Mouse (Mus musculus): Measurements from ENCODE around the gene Sphk2. TPM values are rescaled to one million over a fixed set of nuclear protein-coding genes. Genes with fewer than 3 reads are reported as not detected.

The Sphk2 gene
- polyA plus RNA-seq, 1 experiment from 2014 or later, result 45.5 TPM

DNA sequence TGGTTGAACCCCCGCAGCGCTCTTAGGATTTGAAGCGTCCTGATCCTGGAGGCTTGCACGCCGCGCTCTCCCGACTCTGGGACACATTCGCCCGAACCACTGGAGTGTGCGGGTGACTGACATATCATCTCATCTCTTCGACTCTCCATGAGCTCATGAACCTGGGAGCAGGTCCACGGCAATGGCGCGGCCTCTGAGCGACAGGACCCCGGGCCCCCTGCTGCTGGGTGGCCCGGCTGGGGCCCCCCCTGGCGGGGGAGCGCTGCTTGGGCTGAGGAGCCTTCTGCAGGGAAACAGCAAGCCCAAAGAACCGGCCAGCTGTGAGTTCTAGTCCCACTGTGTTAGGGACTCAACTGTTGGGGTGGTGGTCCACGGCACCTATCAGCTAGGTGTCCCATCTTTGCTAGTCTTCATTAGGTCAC is 12.3 kb downstream of the Sphk2 start:
- H3K4me1 ChIP-seq, result peaks cover 72% of the 10 kb centered on the region
- peak; percentile 68 for DNase-seq (ENCODE audit: low spot score)
- H3K27ac ChIP-seq, result peak overlapping the region; percentile 90
- H3K27me3 ChIP-seq (ENCODE audit: low read depth, poor library complexity, severe bottlenecking), result peaks cover 12% of the 10 kb centered on the region
- peak overlapping the region; percentile 81 for H3K4me3 ChIP-seq
- 1% methylated on average over 21 of the region's 21 CpGs for WGBS
- peaks cover 10% of the 10 kb centered on the region for H3K36me3 ChIP-seq
- H3K9me3 ChIP-seq (replicated peaks), result no peaks in the 10 kb centered on the region

DNA sequence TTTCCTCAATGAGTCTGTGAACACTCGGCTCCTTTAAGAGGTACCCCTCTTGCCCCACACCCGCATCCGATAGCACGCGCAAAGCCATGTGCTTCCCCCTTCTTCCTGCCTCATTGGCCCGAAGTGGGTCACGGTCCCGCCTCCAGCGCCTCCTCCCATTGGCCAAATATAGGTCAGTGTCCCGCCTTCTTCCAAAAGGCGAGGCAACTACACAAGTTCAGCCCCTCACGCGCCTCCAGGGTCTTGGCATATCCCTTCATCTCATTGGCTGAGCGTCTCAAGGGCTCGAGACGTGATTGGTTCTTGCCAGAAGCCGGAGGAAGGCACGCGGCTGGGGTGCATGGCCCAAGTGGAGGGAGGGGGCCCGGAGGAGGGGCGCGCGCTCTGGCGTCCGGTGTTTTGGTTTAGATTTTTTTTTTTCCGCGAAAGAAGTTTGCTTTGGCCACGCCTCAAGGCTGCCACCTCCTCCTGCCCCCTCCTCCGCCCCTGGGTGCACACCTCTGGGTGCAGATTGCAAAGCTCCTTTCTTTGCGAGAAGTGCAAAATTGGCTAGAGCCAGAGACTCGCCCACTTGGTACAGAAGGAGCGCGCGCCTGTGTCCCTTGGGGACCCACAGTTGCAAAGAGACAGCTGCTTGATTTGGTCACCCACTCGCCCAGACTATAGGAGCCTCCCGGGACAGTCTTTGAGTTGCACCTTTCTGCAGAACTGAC is 12.9 kb downstream of the Sphk2 start, which contains the start of gene Dbp:
Dbp (plus strand) TSS at position 359 of the 713 bp plus-strand sequence.
- Histone ChIP-seq H3K27me3 (ENCODE audit: low read depth, poor library complexity, severe bottlenecking) (peaks cover 17% of the 10 kb centered on the region), H3K4me3 (peak within 1 kb of the TSS; percentile 81), H3K27ac (peak within 1 kb of the TSS; percentile 90), H3K9me3 (replicated peaks) (no peaks in the 10 kb centered on the region), H3K36me3 (peaks cover 5% of the 10 kb centered on the region), H3K4me1 (peaks cover 78% of the 10 kb centered on the region)
- WGBS, result under 1% methylated on average over 36 of the region's 36 CpGs
- peak; percentile 94 for DNase-seq (ENCODE audit: low spot score)

DNA sequence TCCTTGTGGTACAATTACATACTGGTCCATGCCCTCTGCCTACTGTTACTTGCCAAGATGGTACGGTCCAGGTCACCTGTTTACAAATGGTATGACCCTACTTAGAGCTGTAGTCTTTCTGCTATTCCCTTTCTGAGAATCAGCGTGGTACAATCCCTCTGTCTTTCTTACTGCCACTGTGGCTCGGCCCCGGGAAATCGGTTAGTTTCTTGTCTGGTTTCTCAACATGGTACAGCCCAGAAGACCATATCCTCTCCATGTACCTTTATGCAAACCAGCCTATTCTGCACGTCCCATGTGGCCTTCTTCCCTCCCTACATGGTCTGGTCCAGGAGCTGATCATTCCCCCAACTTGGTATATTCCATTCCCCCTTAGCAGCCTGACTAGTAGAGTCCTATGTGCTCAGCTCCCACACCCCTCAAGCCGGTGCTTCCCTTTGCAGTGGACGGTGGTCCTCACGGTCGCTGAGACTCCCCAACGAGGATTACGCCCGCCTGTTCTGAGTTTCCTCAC is 13.7 kb downstream of the Sphk2 start:
- Histone ChIP-seq H3K9me3 (replicated peaks) (no peaks in the 10 kb centered on the region), H3K27me3 (ENCODE audit: low read depth, poor library complexity, severe bottlenecking) (peaks cover 25% of the 10 kb centered on the region), H3K27ac (peak overlapping the region; percentile 88), H3K4me1 (peaks cover 79% of the 10 kb centered on the region), H3K36me3 (no peaks in the 10 kb centered on the region), H3K4me3 (peak overlapping the region; percentile 81)
- peak; percentile 76 for DNase-seq (ENCODE audit: low spot score)
- under 1% methylated on average over 13 of the region's 13 CpGs for WGBS

DNA sequence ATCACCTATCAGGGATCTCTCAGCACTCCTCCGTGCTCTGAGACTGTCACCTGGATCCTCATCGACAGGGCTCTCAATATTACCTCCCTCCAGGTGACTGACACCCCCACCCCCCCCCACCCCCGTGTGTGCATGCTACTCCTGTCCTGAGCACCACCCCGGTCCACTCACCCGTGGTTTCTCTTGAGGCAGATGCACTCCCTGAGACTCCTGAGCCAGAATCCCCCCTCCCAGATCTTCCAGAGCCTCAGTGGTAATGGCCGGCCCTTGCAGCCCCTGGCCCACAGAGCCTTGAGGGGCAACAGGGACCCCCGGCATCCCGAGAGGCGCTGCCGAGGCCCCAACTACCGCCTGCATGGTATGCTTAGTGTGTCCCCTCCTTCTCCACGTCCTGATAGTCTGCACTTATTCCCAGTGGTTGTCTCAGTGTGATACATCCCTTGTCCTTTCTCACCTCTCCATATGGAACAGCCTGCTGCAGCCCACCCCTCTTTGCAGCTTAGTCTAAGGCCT is 14.2 kb downstream of the Sphk2 start:
- DNase-seq (ENCODE audit: low spot score), result no peak
- Histone ChIP-seq H3K36me3 (no peaks in the 10 kb centered on the region), H3K27ac (peak overlapping the region; percentile 88), H3K9me3 (replicated peaks) (no peaks in the 10 kb centered on the region), H3K27me3 (ENCODE audit: low read depth, poor library complexity, severe bottlenecking) (peaks cover 30% of the 10 kb centered on the region), H3K4me1 (peaks cover 74% of the 10 kb centered on the region), H3K4me3 (peak overlapping the region; percentile 81)
- 40% methylated on average over 12 of the region's 12 CpGs for WGBS

DNA sequence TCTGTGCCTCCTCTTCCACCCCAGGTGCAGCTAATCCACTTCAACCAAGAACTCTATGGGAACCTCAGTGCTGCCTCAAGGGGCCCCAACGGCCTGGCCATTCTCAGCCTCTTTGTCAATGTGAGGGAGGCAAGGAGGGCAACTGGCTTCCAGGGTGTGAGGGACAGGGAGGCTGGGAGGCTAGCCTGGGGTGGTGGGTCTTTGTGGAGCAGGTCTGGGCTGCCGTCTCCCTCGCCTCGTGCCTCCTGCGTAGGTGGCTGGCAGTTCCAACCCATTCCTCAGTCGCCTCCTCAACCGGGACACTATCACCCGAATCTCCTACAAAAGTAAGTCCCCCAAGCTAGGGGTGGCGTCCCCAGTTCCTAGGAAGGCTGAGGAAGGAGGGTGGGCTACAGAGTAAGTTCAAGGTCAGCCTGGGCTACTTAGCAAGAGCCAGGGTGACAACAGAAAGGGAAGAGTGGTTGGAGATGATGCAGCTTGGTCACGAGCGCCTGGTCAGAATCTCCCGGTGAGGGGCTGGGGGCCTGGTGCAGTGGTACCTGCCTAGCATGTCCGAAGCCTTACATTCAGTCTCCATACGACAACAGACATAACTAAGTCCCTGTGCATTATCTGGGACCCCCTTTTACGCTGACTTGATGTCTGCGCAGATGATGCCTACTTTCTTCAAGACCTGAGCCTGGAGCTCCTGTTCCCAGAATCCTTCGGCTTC is 14.8 kb downstream of the Sphk2 start:
- no peak for DNase-seq (ENCODE audit: low spot score)
- Histone ChIP-seq H3K36me3 (no peaks in the 10 kb centered on the region), H3K27ac (peak overlapping the region; percentile 88), H3K4me3 (peak overlapping the region; percentile 81), H3K27me3 (ENCODE audit: low read depth, poor library complexity, severe bottlenecking) (peaks cover 37% of the 10 kb centered on the region), H3K4me1 (peaks cover 68% of the 10 kb centered on the region), H3K9me3 (replicated peaks) (no peaks in the 10 kb centered on the region)
- 89% methylated on average over 17 of the region's 17 CpGs for WGBS

DNA sequence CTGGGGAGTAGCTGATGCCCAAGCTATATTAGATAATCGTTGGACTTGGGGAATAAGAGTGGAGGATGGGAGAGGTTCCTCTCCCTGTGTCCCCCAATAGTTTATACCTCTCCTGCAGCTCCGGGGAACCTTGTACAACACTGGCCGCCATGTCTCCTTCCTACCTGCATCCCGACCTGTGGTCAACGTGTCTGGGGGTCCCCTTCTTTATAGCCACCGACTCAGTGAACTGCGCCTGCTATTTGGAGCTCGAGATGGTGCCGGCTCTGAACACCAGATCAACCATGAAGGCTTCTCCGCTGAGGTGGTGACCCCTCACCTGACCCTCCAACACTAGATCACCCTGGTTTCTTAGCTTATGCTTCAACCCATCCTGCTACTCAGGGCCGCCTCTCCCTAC is 15.5 kb downstream of the Sphk2 start:
- Histone ChIP-seq H3K4me3 (no peak overlapping the region), H3K36me3 (no peaks in the 10 kb centered on the region), H3K27me3 (ENCODE audit: low read depth, poor library complexity, severe bottlenecking) (peaks cover 40% of the 10 kb centered on the region), H3K9me3 (replicated peaks) (no peaks in the 10 kb centered on the region), H3K4me1 (peaks cover 61% of the 10 kb centered on the region), H3K27ac (no peak overlapping the region)
- no peak for DNase-seq (ENCODE audit: low spot score)
- 94% methylated on average over 11 of the region's 11 CpGs for WGBS

DNA sequence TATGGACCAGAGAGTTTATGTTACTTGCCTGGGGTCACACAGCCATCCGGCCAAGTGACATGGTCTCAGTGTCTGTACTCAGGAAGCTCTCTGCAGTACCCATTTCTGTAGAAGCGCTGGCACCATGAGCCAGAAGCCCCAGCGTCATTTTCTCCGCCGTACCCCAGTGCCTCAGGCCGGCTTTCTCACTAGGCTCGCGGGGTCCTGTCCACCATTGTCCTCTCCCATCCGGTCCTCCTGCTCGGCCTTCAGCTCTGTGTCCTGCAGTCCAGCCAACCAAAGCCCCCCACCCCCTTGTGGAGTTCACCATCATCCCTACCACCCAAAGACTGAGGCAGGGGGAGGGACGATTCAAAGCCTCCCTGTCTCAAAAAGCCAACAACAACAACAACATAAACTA is 16.2 kb downstream of the Sphk2 start:
- no peak for DNase-seq (ENCODE audit: low spot score)
- Histone ChIP-seq H3K9me3 (replicated peaks) (no peaks in the 10 kb centered on the region), H3K4me3 (peak overlapping the region; percentile 51; the same call in 1 of the 2 replicates), H3K27ac (no peak overlapping the region), H3K36me3 (no peaks in the 10 kb centered on the region), H3K27me3 (ENCODE audit: low read depth, poor library complexity, severe bottlenecking) (peaks cover 40% of the 10 kb centered on the region), H3K4me1 (peaks cover 54% of the 10 kb centered on the region)
- WGBS, result 89% methylated on average over 11 of the region's 11 CpGs

DNA sequence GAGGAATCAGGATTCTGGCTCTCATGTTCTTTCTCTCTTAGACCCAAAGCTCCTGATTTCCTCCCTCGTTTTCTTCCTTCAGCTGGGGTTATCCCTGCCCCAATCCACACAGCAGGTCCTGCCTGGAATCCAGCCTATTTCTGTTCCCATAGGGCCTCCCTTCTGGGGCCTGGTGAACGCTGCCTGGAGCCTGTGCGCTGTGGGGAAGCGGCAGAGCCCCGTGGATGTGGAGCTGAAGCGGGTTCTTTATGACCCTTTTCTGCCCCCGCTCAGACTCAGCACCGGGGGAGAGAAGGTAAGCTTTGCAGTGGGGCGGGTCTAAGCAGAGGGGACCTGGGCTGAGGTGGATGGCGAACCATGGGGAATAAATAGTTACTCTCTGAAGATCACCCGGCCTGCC is 16.7 kb downstream of the Sphk2 start:
- Histone ChIP-seq H3K4me3 (peak overlapping the region; percentile 51), H3K27ac (peak overlapping the region; percentile 59; the same call in 1 of the 2 replicates), H3K27me3 (ENCODE audit: low read depth, poor library complexity, severe bottlenecking) (peaks cover 40% of the 10 kb centered on the region), H3K36me3 (no peaks in the 10 kb centered on the region), H3K4me1 (peaks cover 49% of the 10 kb centered on the region), H3K9me3 (replicated peaks) (no peaks in the 10 kb centered on the region)
- DNase-seq (ENCODE audit: low spot score), result no peak
- 34% methylated on average over 11 of the region's 11 CpGs for WGBS

DNA sequence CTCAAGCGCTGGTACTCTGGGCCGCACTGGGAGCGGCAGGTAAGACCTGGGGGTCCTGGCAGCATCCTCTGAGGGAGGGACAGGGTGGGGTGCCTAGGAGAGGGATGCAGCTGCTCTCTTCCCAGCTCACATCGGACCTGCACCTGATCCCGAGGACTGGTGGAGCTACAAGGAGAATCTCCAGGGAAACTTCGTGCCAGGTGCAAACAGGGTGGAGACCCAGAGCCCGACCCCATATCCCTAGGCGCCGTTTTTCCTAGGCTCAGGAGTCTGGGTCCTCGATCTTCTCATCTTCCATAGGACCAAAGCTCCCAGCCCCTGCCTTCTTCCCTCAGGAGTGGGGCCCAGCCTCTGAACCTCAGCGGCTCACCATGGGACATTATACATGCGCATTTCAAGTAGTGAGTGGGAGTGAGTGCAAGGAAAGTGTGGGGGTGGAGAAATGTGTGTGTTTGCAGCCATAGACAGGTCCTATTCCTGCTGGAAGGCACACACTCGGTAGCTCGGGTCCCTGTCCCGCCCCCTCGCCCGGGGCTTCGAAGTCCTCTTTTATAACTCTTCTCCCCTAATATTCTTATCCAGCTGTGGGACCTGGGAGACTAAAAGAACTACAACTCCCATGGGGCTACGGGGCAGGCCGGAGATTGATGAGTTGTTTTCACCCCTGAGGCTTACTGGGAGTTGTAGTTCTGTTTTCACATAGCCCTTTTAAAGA is 17.3 kb downstream of the Sphk2 start:
- Histone ChIP-seq H3K4me1 (peaks cover 47% of the 10 kb centered on the region), H3K9me3 (replicated peaks) (no peaks in the 10 kb centered on the region), H3K4me3 (peak overlapping the region; percentile 51), H3K27ac (peak overlapping the region; percentile 72), H3K27me3 (ENCODE audit: low read depth, poor library complexity, severe bottlenecking) (peaks cover 40% of the 10 kb centered on the region), H3K36me3 (no peaks in the 10 kb centered on the region)
- under 1% methylated on average over 20 of the region's 20 CpGs for WGBS
- peak; percentile 73 for DNase-seq (ENCODE audit: low spot score)

DNA sequence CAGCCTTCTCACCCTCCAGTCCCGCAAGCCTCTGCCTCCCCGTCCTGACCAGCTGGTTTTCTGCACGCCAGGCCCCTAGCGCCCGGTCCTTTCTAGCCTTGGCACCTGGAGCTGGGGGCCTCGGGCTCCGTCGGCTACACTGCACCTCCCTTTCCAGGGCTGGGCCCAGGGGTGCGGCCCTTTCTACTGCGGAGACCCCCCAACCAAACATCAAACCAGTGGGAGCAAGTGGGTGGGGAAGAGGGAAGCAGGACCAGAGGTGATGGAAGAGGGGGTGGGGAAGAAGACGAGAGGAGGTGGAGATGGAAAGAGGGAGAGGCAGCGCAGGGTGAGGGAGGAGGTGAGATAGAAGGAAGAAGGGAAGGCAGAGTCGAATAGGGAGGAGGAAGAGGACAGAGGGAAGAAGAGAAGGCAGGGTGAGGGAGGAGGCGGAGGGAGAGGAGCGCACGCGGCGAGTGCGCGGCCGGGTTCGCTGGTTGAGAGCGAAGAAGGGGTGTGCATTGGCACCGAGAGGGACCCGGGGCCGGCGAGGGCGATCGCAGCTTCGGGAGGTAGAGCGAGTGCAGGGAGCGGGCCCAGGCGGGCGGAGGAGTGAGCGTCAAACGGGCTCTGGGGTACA is 18.2 kb downstream of the Sphk2 start, which contains the start of gene Car11:
Car11 (plus strand) TSS at position 321 of the 619 bp plus-strand sequence.
- Histone ChIP-seq H3K4me3 (peak within 1 kb of the TSS; percentile 51), H3K36me3 (no peaks in the 10 kb centered on the region), H3K4me1 (peaks cover 51% of the 10 kb centered on the region), H3K27ac (peak within 1 kb of the TSS; percentile 72), H3K9me3 (replicated peaks) (no peaks in the 10 kb centered on the region), H3K27me3 (ENCODE audit: low read depth, poor library complexity, severe bottlenecking) (peaks cover 40% of the 10 kb centered on the region)
- no peak for DNase-seq (ENCODE audit: low spot score)
- WGBS, result 1% methylated on average over 36 of the region's 36 CpGs

DNA sequence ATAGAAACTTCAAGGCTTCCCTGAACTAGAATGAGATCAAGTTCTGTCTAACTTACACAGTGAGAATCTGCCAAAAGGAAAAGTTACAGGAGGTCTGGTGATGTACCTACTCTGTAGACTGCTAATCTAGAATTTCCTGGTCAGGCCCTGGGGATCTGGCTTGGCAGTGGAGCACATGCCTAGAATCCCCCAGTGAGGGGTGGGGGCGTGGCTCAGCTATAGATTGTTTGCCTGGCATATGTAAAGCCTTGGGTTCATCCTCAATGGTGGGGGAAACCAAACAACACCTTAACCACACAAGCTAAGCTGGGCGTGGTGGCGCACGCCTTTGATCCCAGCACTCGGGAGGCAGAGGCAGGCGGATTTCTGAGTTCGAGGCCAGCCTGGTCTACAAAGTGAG is 19.9 kb downstream of the Sphk2 start:
- no peak for DNase-seq (ENCODE audit: low spot score)
- WGBS, result 87% methylated on average over 7 of the region's 7 CpGs
- H3K4me1 ChIP-seq, result peaks cover 46% of the 10 kb centered on the region
- H3K36me3 ChIP-seq, result no peaks in the 10 kb centered on the region
- H3K27me3 ChIP-seq (ENCODE audit: low read depth, poor library complexity, severe bottlenecking), result peaks cover 40% of the 10 kb centered on the region
- no peak overlapping the region for H3K27ac ChIP-seq
- H3K4me3 ChIP-seq, result no peak overlapping the region
- no peaks in the 10 kb centered on the region for H3K9me3 ChIP-seq (replicated peaks)

DNA sequence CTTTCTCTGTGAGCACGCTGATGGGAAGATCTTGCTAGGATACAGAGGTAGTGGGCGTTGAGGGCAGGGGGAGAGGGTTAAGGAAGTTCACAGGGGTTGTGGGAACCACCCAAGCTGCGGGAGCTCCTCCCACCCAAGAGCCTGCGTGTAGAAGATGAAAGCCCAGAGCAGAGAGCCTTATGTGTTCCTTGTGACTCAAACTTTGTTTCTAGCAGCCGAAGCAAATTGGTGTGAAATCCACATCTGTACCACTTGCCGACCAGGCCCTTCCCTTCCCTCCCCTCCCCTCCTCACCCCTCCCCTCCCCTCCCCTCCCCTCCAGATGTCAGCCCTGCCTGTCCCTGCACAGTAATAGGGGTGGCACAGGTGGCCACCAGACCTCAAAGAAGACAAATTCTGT is 22.7 kb downstream of the Sphk2 start:
- Histone ChIP-seq H3K9me3 (replicated peaks) (no peaks in the 10 kb centered on the region), H3K27ac (peak overlapping the region; percentile 76), H3K27me3 (ENCODE audit: low read depth, poor library complexity, severe bottlenecking) (peaks cover 25% of the 10 kb centered on the region), H3K4me3 (no peak overlapping the region), H3K36me3 (no peaks in the 10 kb centered on the region), H3K4me1 (peaks cover 39% of the 10 kb centered on the region)
- 14% methylated on average over 6 of the region's 6 CpGs for WGBS
- peak; percentile 76 for DNase-seq (ENCODE audit: low spot score)

Data from limb, embryonic 10.5 days (tissue).